Mouse (Mus musculus): ENCODE data around the gene Ndufa5.

Ndufa5 gene

GRCm38 (mm10) chr6:24516197-24516596, 11.6 kb downstream of the Ndufa5 start:
- no peak for DNase-seq

- DNase-seq, result no peak
Measured at GRCm38 (mm10) chr6:24514552-24515284, 13.1 kb downstream of the Ndufa5 start, which contains the start of gene Iqub. Iqub (minus strand) TSS chr6:24515067.

- no peak for DNase-seq
Measured at GRCm38 (mm10) chr6:24504141-24504540, 23.7 kb downstream of the Ndufa5 start.

GRCm38 (mm10) chr6:24490341-24490740, 37.5 kb downstream of the Ndufa5 start:
- no peak for DNase-seq

GRCm38 (mm10) chr6:24486530-24486929, 41.3 kb downstream of the Ndufa5 start:
- DNase-seq, result no peak

- no peak for DNase-seq
Measured at GRCm38 (mm10) chr6:24470571-24471132, 57.2 kb downstream of the Ndufa5 start.

- no peak for DNase-seq
Measured at GRCm38 (mm10) chr6:24470135-24470534, 57.7 kb downstream of the Ndufa5 start.
